Mouse (Mus musculus) liver, adult 2 months (tissue): ENCODE results near the gene Zcchc17. TPM values are rescaled to one million over a fixed set of nuclear protein-coding genes. Genes with fewer than 3 reads are reported as not detected.

ENCODE experiments used
- DNase-seq: peaks from one replicate; pipeline ENCODE4 v3.0.0-alpha.2; 2011; ENCODE audit warnings: low read depth, low spot score; ENCODE audit errors: extremely low read depth
- H3K27ac ChIP-seq: fragments of 200-500 bp; replicated peaks from 2 replicates; pipeline ENCODE4 v1.5.1; 2012; ENCODE audit warnings: low read depth, mild to moderate bottlenecking, control low read depth, inconsistent platforms, low read length; ENCODE audit not compliant: insufficient read depth
- H3K27me3 ChIP-seq: fragments of 200-500 bp; 2 replicates; pipeline ENCODE4 v1.6.1; 2012; ENCODE audit warnings: mild to moderate bottlenecking, moderate library complexity, low read length, inconsistent platforms; ENCODE audit not compliant: control insufficient read depth, insufficient read depth
- H3K36me3 ChIP-seq: fragments of 200-500 bp; 2 replicates; pipeline ENCODE4 v1.6.1; 2012; ENCODE audit warnings: low read length, inconsistent platforms; ENCODE audit not compliant: control insufficient read depth, insufficient read depth
- H3K4me1 ChIP-seq: fragments of 200-500 bp; 2 replicates; pipeline ENCODE4 v1.6.1; 2011; ENCODE audit warnings: low read length; ENCODE audit not compliant: control insufficient read depth, insufficient read depth
- H3K4me3 ChIP-seq: fragments of 200-500 bp; 2 replicates; pipeline ENCODE4 v1.5.1; 2011; ENCODE audit warnings: low read depth, mild to moderate bottlenecking, control low read depth, low read length, moderate library complexity; ENCODE audit not compliant: insufficient read depth
- H3K79me2 ChIP-seq: fragments of 200-500 bp; 2 replicates; pipeline ENCODE4 v1.6.1; 2012; ENCODE audit warnings: inconsistent platforms, mild to moderate bottlenecking, low read length, moderate library complexity; ENCODE audit not compliant: control insufficient read depth, insufficient read depth
- H3K9ac ChIP-seq: fragments of 200-500 bp; 2 replicates; pipeline ENCODE4 v1.6.1; 2012; ENCODE audit warnings: low read depth, mild to moderate bottlenecking, control low read depth, inconsistent platforms, low read length
- CTCF ChIP-seq: fragments of 200-500 bp; IDR thresholded peaks from 2 replicates; pipeline ENCODE4 v1.5.1; 2011; ENCODE audit warnings: low read depth, low read length, control low read depth
- POLR2A ChIP-seq: fragments of 200-500 bp; IDR thresholded peaks from 2 replicates; pipeline ENCODE4 v1.6.1; 2011; ENCODE audit warnings: low read length, control low read depth; ENCODE audit not compliant: insufficient read depth; ENCODE audit errors: extremely low read depth
- WGBS: fragments of 180-500 bp; shearing (Covaris S2); methylation state at CpG from one replicate; pipeline ENCODE4 v1.1.7; 2018; 5-methylcytosine and 5-hydroxymethylcytosine counted together
- polyA plus RNA-seq: library from polyadenylated mRNA; depleted of rRNA; stranded (reverse); fragments of >200 nt; gene quantifications from 2 replicates; pipeline ENCODE4 v1.2.3, GENCODE M21; 2012
- total RNA-seq: library from RNA; depleted of rRNA; stranded (reverse); fragments of >200 nt; gene quantifications from 2 replicates; pipeline ENCODE4 v1.2.3, GENCODE M21; 2014

Zcchc17 gene
- total and polyA plus RNA-seq, 2 experiments = 10.0 to 15.6 TPM

- H3K36me3 ChIP-seq = no peaks in the 10 kb centered on the region
- no peak within 1 kb of the TSS for H3K27ac ChIP-seq
- no peaks in the 10 kb centered on the region for H3K27me3 ChIP-seq
- no peaks in the 10 kb centered on the region; the same call in 1 of the 2 replicates for H3K79me2 ChIP-seq
- DNase-seq = no peak
- H3K4me3 ChIP-seq = no peak within 1 kb of the TSS
- WGBS = 85% methylated on average over 2 of the region's 2 CpGs
- peaks cover 9% of the 10 kb centered on the region for H3K4me1 ChIP-seq
- no peak within 1 kb of the TSS for H3K9ac ChIP-seq
- no peak for TF ChIP-seq CTCF
- TF ChIP-seq POLR2A = no peak
Measured at GRCm38 (mm10) chr4:130279105-130279504, 80.6 kb downstream of the Zcchc17 start, which contains the start of gene Serinc2. Serinc2 (minus strand) TSS chr4:130279205.

- Histone ChIP-seq H3K27me3 (no peaks in the 10 kb centered on the region), H3K36me3 (no peaks in the 10 kb centered on the region), H3K79me2 (no peaks in the 10 kb centered on the region; the same call in 1 of the 2 replicates), H3K27ac (no peak overlapping the region), H3K4me3 (no peak overlapping the region), H3K4me1 (peaks cover 9% of the 10 kb centered on the region), H3K9ac (no peak overlapping the region)
- WGBS = 19% methylated on average over 7 of the region's 7 CpGs
- DNase-seq = peak; percentile 65
- TF ChIP-seq CTCF = no peak
- no peak for TF ChIP-seq POLR2A
Measured at GRCm38 (mm10) chr4:130276573-130277176, 83.1 kb downstream of the Zcchc17 start.

- H3K4me1 ChIP-seq = peaks cover 9% of the 10 kb centered on the region
- TF ChIP-seq POLR2A = no peak
- no peak for TF ChIP-seq CTCF
- H3K4me3 ChIP-seq = no peak overlapping the region
- H3K36me3 ChIP-seq = no peaks in the 10 kb centered on the region
- 65% methylated on average over 5 of the region's 5 CpGs for WGBS
- H3K27ac ChIP-seq = no peak overlapping the region
- no peak for DNase-seq
- H3K27me3 ChIP-seq = no peaks in the 10 kb centered on the region
- no peak overlapping the region for H3K9ac ChIP-seq
- no peaks in the 10 kb centered on the region; the same call in 1 of the 2 replicates for H3K79me2 ChIP-seq
Measured at GRCm38 (mm10) chr4:130275823-130276105, 84.0 kb downstream of the Zcchc17 start.

GRCm38 (mm10) chr4:130275016-130275822 lies 84.5 kb downstream of the Zcchc17 start:
- WGBS = 4% methylated on average over 61 of the region's 62 CpGs
- Histone ChIP-seq H3K4me3 (peak overlapping the region; percentile 70), H3K27me3 (no peaks in the 10 kb centered on the region), H3K36me3 (no peaks in the 10 kb centered on the region), H3K4me1 (peaks cover 9% of the 10 kb centered on the region), H3K9ac (peak overlapping the region; percentile 65), H3K79me2 (no peaks in the 10 kb centered on the region; the same call in 1 of the 2 replicates), H3K27ac (no peak overlapping the region)
- TF ChIP-seq POLR2A (no peak), CTCF (no peak)
- DNase-seq = no peak

- 12% methylated on average over 29 of the region's 29 CpGs for WGBS
- H3K27ac ChIP-seq = no peak overlapping the region
- no peaks in the 10 kb centered on the region for H3K27me3 ChIP-seq
- H3K79me2 ChIP-seq = no peaks in the 10 kb centered on the region; the same call in 1 of the 2 replicates
- H3K9ac ChIP-seq = peak overlapping the region; percentile 65
- peaks cover 9% of the 10 kb centered on the region for H3K4me1 ChIP-seq
- TF ChIP-seq CTCF = no peak
- TF ChIP-seq POLR2A = no peak
- peak overlapping the region; percentile 70 for H3K4me3 ChIP-seq
- no peak for DNase-seq
- no peaks in the 10 kb centered on the region for H3K36me3 ChIP-seq
Measured at GRCm38 (mm10) chr4:130274346-130275015, 85.3 kb downstream of the Zcchc17 start.
